Mouse (Mus musculus): ENCODE measurements around the gene 3100002H09Rik. TPM values are rescaled to one million over a fixed set of nuclear protein-coding genes. Genes with fewer than 3 reads are reported as not detected.

The 3100002H09Rik gene
- total RNA-seq, 1 experiment from 2014 or later, result not detected

Other genes starting within 250 kb of the 3100002H09Rik start
- gene Pou3f1, start 46.0 kb upstream of the 3100002H09Rik start, total RNA-seq (2021), result not detected in 2 replicates
- gene Utp11, start 82.8 kb upstream of the 3100002H09Rik start, total RNA-seq (2021), result 38.1 and 43.0 TPM in 2 replicates
- 6.7 and 8.7 TPM in 2 replicates for gene Fhl3, start 89.9 kb upstream of the 3100002H09Rik start, total RNA-seq (2021)
- gene Sf3a3, start 104.0 kb upstream of the 3100002H09Rik start, total RNA-seq (2021), result 40.2 and 46.8 TPM in 2 replicates
- 20.9 and 24.8 TPM in 2 replicates for gene Inpp5b, start 131.0 kb upstream of the 3100002H09Rik start, total RNA-seq (2021)
- gene Mtf1, start 191.3 kb upstream of the 3100002H09Rik start, total RNA-seq (2021), result 20.4 and 22.5 TPM in 2 replicates
- 35.0 and 48.6 TPM in 2 replicates for gene Yrdc, start 239.9 kb upstream of the 3100002H09Rik start, total RNA-seq (2021)
- 41.9 and 43.9 TPM in 2 replicates for gene 1110065P20Rik, start 240.4 kb upstream of the 3100002H09Rik start, total RNA-seq (2021)

Measured in adrenal gland, postnatal 25 days (tissue).